Mouse (Mus musculus): ENCODE measurements around the gene Gzmd. TPM values are rescaled to one million over a fixed set of nuclear protein-coding genes. Genes with fewer than 3 reads are reported as not detected.

Gene Gzmd
- polyA plus RNA-seq (2012; rRNA removed; ENCODE audit: low replicate concordance), result 0.86 TPM in 1 of 2 replicates, not detected in the other

GRCm38 (mm10) chr14:56132508-56132907 is at the start of gene Gzmd:
Gene Gzmd (minus strand): TSS chr14:56132608.

DNA sequence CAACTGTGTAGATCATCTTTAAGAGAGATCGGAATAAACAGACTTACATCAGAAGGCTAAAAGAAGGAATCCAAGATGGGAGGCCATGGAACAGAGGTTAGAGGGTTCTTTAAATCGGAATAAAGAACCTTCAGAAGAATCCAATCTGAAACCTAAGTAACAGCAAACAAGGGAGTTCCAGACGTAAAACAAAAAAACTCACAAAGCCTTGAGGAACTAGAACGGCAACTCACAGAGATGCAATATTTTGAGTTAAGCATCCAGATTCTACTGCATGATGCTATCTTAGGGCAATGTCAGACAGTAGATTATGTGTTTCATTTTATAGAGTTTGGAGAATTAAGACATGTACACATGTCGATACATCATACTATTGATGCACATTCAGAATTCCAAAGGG is 42.1 kb upstream of the Gzmd start, which contains the start of gene Gzmn:
TSS of gene Gzmn (minus strand) at position 101 of the 400 bp plus-strand sequence.

GRCm38 (mm10) chr14:56159479-56159878 is 27.1 kb upstream of the Gzmd start, which contains the start of gene Gzmg:
Gene Gzmg (minus strand): TSS chr14:56159579.

GRCm38 (mm10) chr14:56120525-56120924 is 11.9 kb downstream of the Gzmd start, which contains the start of gene Gzme:
Gene Gzme (minus strand): TSS chr14:56120625.

DNA sequence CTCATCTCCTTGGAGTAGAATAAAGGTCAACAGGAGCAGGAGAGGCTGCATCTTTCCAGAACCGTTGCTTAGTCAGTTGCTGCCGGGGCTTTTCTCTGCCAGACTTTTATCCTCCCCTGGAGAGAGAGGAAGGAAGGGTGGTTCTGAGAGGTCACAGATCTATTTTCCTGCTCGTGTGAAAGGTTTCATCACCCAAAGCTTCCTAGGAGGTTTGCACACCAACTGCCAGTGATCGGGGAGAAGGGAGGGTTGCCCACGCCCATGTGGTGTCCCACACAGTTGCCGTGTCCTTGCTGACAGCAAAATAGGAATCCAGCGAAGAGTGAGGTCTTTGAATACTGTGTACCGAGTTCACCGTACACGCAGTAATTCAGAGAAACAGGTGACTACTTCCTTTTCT is 30.0 kb downstream of the Gzmd start, which contains the start of gene Ctsg:
TSS of gene Ctsg (minus strand) at position 189 of the 400 bp plus-strand sequence.

DNA sequence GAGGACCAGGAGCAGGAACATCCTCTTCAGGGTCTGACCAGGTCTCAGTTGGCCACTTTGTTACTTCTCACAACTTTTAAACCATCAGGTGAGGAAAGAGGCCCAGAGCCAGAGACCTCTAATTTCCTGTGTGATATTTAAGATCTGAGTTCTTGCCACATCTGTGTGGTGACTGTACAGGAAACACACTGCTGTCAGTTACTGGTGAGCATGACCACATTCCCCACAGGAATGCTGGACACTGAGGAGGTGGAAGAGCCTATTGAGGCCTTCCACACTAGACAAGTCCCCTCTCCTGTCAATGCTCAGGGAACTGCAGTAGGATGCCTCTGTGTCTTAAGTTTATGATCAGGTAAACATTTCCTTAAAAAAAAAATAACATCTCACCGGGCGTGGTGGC is 47.2 kb downstream of the Gzmd start, which contains the start of gene Mcpt8:
TSS of gene Mcpt8 (minus strand) at position 107 of the 400 bp plus-strand sequence.

Other genes with a start within 250 kb of the Gzmd start
- 0.13 and 0.48 TPM in 2 replicates for gene Cbln3, start 248.2 kb downstream of the Gzmd start, polyA plus RNA-seq (2012; rRNA removed; ENCODE audit: low replicate concordance)
- 17.0 and 28.5 TPM in 2 replicates for gene Khnyn, start 247.7 kb downstream of the Gzmd start, polyA plus RNA-seq (2012; rRNA removed; ENCODE audit: low replicate concordance)
- gene Sdr39u1, start 232.3 kb downstream of the Gzmd start, polyA plus RNA-seq (2012; rRNA removed; ENCODE audit: low replicate concordance), result 66.2 and 69.6 TPM in 2 replicates
- 2.2 and 10.2 TPM in 2 replicates for gene Cma1, start 187.9 kb downstream of the Gzmd start, polyA plus RNA-seq (2012; rRNA removed; ENCODE audit: low replicate concordance)
- gene Cma2, start 181.6 kb downstream of the Gzmd start, polyA plus RNA-seq (2012; rRNA removed; ENCODE audit: low replicate concordance), result not detected in 2 replicates
- not detected in 2 replicates for gene Mcpt1, start 114.6 kb downstream of the Gzmd start, polyA plus RNA-seq (2012; rRNA removed; ENCODE audit: low replicate concordance)
- gene Mcpt9, start 102.1 kb downstream of the Gzmd start, polyA plus RNA-seq (2012; rRNA removed; ENCODE audit: low replicate concordance), result not detected in 2 replicates
- not detected in 2 replicates for gene Mcpt2, start 90.6 kb downstream of the Gzmd start, polyA plus RNA-seq (2012; rRNA removed; ENCODE audit: low replicate concordance)
- 1.1 and 8.6 TPM in 2 replicates for gene Mcpt4, start 70.3 kb downstream of the Gzmd start, polyA plus RNA-seq (2012; rRNA removed; ENCODE audit: low replicate concordance)
- not detected in 2 replicates for gene Mcpt8, start 47.3 kb downstream of the Gzmd start, polyA plus RNA-seq (2012; rRNA removed; ENCODE audit: low replicate concordance)
- gene Ctsg, start 30.0 kb downstream of the Gzmd start, polyA plus RNA-seq (2012; rRNA removed; ENCODE audit: low replicate concordance), result not detected in 2 replicates
- gene Gzme, start 12.0 kb downstream of the Gzmd start, polyA plus RNA-seq (2012; rRNA removed; ENCODE audit: low replicate concordance), result 0.14 TPM in 1 of 2 replicates, not detected in the other
- not detected in 2 replicates for gene Gzmg, start 27.0 kb upstream of the Gzmd start, polyA plus RNA-seq (2012; rRNA removed; ENCODE audit: low replicate concordance)
- not detected in 2 replicates for gene Gzmn, start 42.0 kb upstream of the Gzmd start, polyA plus RNA-seq (2012; rRNA removed; ENCODE audit: low replicate concordance)
- 1.1 TPM in 1 of 2 replicates, not detected in the other for gene Gzmf, start 78.8 kb upstream of the Gzmd start, polyA plus RNA-seq (2012; rRNA removed; ENCODE audit: low replicate concordance)
- gene Gzmc, start 102.0 kb upstream of the Gzmd start, polyA plus RNA-seq (2012; rRNA removed; ENCODE audit: low replicate concordance), result 5.1 TPM in 1 of 2 replicates, not detected in the other
- gene Gzmb, start 129.7 kb upstream of the Gzmd start, polyA plus RNA-seq (2012; rRNA removed; ENCODE audit: low replicate concordance), result 1.1 and 10.4 TPM in 2 replicates
- gene Atp12a, start 232.5 kb upstream of the Gzmd start, polyA plus RNA-seq (2012; rRNA removed; ENCODE audit: low replicate concordance), result 4.3 TPM in 1 of 2 replicates, not detected in the other